Mouse (Mus musculus) c-Kit-positive CD71-positive TER-119-negative erythroid progenitor cells, embryonic 14.5 days (primary cell): ENCODE data around the gene Heatr3.

ENCODE experiments used
- DNase-seq: peaks from one replicate; pipeline ENCODE4 v3.0.0-alpha.2; 2013; ENCODE audit warnings: low read depth

Gene Heatr3

DNA sequence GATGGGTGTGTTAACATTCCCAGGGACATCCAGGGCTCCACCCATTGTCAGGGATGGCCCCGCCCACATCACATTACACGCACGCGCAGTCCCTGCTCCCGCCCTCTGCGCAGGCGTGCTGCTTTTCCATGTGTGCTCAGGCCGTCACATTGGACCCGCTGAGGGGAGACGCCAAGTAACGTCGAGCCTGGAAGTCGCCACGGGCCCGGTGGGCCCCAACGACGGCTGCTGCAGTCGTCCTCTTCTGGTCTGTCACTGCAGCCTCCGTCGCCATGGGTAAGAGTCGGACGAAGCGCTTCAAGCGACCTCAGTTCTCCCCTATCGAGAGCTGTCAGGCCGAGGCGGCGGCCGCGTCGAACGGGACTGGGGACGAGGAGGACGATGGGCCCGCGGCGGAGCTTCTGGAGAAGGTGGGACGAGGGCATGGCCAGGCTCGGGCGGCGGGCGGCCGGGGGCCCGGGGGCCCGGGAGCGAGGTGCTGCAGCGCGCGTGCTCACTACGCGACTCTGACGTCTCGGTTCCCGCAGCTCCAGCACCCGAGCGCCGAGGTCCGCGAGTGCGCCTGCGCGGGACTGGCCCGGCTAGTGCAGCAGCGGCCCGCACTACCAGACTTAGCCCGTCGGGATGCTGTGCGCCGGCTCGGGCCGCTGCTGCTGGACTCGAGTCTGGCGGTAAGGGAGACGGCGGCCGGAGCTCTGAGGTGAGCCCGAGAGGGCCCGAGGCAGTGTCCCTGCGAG lies at the start of gene Heatr3:
Gene Heatr3, plus strand, starts transcription at position 108 of the 737 bp plus-strand sequence.
- peak; percentile 82 for DNase-seq

- DNase-seq = no peak
Observed at GRCm38 (mm10) chr8:88088006-88088405, 49.6 kb upstream of the Heatr3 start.

DNA sequence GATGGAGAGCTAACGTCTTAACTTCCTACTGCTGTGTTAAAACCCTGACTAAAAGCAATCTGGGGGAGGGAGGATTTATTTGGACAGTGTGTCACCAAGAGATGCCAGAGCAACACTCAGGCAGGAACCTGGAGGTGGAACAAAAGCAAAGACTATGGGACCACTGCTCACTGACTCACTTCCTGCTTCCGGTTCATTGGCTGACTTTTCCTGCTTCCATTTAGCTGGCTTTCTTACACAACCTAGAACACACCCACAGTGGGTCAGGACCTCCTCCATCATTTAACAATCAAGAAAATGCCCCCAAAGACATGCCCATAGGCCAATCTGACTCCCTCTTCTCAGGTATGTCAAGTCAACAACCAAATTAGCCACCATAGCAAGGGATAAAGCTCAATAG lies 46.0 kb upstream of the Heatr3 start:
- DNase-seq = no peak

- DNase-seq = no peak
Observed at GRCm38 (mm10) chr8:88093367-88093766, 44.3 kb upstream of the Heatr3 start.

DNA sequence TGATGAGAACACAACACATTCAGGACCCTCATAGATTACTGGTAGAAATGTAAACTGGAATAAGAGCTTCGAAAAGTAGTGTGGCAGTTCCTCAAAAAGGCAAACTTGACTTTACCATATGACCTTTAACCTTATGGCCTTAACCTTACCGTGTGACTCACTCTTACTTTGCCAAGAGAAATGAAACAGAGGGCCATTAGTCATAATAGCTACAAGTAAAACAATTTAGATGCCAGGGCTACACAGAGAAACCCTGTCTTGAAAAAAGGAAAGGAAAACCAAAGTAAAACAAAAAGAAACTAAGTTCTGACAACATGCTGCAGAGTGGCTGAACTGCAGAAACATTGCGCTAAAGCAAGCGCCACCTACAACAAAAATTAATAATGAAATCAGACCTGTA lies 38.8 kb upstream of the Heatr3 start:
- DNase-seq = no peak

- peak; percentile 40 for DNase-seq
Observed at GRCm38 (mm10) chr8:88099526-88099925, 38.1 kb upstream of the Heatr3 start.

GRCm38 (mm10) chr8:88109241-88109640 lies 28.4 kb upstream of the Heatr3 start:
- DNase-seq = no peak

DNA sequence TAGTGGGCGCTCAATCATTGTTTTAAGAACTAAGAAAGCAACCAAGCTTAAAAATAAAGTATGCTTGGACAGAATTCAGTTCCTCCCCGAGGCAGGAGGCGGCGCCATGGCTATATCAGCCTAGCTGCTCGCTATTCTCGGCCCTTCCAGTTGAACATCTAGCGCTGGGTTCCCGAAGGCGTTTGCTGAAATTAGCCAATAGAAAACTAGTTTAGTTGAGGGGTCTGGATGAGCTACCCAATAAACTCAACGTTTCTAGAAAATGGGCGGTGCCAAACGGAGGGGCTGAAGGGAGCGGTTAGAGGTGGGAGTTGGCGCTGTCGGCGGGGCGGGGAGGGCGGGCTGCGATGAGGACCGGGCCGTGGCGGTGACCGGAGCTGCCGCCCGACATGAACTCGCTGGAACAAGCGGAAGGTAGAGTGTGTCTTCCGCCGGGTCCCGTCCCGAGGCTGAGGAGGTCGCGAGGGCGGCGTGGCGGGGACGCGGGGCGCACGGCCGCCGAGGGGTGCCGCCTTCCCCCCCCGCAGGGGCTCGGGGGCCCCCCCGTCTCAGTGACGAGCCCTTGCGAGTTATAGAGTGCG lies 19.1 kb upstream of the Heatr3 start, which contains the start of gene Cnep1r1:
Gene Cnep1r1, plus strand, starts transcription at position 314 of the 581 bp plus-strand sequence.
- DNase-seq = peak; percentile 99

DNA sequence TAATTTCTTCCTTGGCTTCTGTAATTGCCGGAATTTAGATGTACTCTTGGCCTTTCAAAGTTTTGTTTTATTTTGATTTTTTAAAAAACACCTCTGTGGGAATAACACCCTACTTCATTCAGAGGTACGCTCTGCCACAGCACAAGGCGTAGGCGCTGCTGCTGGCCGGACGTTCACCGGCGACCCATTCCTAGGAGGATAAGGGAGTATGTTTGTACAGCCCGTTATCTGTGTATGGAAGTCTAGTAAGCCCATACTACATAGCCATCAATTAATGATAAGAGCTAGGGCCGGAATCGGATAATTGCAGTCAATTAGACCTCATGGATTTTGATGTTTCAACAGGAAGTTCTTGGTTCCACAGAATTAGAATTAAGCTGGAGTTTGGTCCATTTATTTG lies 18.6 kb upstream of the Heatr3 start:
- DNase-seq = peak; percentile 33

DNA sequence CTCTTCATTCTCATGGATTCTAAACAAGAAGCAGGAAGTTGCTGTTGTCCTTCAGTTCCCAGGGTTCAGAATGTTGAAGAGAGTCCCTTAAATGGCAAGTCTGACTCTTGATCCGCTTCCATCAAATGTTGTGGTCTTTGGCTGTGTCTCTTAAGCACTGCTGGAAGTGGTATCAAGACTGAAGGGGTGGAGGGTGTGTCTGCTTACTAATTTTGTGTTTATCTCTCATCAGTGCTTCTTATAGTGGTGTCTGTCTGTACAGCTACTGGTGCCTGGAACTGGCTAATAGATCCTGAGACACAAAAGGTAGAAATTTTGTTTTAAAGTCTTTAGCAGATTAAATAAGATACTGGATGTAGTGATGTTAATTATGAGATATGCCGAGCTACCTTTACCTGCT lies 12.8 kb upstream of the Heatr3 start:
- no peak for DNase-seq

DNA sequence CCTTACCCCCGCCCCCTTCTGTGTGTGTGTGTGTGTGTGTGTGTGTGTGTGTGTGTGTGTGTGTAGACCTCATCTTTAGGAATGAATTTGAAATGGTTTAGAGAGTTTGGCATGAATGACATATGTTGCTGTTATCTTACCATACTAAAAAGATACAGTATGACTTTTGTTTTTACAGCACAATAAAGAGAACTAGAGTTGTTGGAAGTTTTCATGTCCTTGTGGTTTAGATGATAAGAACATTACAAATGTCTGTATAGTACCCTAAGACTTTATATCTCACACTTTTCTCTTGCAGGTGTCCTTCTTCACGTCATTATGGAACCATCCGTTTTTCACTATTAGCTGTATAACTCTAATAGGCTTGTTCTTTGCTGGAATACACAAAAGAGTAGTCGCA lies 8.3 kb upstream of the Heatr3 start:
- no peak for DNase-seq

DNA sequence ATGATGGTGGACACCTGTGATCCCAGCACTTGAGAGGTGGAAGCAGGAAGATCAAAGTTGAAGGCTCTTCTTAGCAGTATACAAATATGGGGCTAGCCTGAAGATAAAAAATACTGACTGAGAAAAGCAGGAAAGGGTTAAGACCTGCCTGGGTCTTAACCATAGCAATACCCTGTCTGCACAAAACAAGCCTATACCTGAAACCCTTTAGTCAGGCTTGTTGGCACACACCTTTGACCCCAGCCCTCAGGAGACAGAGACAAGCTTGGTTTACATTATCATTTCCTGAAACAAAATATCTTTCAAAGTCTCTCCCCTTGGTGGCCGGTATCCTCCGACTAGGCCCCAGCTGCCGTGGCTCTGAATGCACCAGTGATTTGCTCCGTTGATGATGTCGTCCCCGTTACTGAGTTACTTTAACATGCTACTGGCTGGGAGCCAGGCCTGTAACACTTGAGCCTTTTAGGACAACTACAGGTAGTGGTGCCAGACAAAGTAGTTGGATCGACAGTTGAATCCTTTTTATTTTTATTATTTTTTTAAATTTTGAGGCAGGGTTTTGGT lies 6.8 kb upstream of the Heatr3 start:
- DNase-seq = no peak

DNA sequence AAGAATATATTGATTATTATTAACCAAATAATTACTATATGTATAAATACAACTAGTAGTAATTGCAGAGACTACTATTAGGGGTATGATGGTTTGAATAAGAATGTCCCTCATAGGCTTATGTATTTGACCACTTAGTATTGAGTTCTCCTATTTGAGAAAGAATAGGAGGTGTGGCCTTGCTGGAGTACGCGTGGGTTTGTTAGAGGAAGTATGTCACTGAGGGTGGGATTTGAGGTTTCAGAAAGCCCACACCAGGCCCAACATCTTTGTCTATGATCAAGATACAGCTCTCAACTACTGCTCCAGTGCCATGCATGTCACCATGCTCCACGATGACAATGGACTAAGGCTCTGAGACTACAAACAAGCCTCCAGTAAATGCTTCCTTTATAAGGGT lies 1.6 kb downstream of the Heatr3 start:
- no peak for DNase-seq

DNA sequence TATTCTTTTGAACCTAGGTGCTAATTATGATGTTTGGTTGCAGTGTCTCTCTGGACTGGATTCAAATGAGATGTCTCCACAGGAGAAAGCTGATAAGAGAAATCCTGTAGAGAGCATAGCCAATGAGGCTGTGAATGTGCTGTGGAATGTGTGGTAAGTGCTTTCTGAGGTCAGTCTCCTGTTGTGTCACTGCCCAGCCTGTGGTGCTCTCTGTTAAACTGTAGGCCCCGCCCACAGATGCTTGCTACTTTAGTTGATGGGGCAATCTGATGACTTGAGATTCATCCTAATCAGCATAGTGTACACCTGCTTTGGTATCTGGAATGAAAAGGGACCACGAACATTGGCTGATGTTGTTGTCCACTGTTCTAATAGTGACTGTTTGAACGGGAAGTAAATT lies 4.0 kb downstream of the Heatr3 start:
- DNase-seq = no peak

GRCm38 (mm10) chr8:88144041-88144440 lies 6.4 kb downstream of the Heatr3 start:
- DNase-seq = no peak

GRCm38 (mm10) chr8:88150910-88151371 lies 13.3 kb downstream of the Heatr3 start:
- DNase-seq = no peak

DNA sequence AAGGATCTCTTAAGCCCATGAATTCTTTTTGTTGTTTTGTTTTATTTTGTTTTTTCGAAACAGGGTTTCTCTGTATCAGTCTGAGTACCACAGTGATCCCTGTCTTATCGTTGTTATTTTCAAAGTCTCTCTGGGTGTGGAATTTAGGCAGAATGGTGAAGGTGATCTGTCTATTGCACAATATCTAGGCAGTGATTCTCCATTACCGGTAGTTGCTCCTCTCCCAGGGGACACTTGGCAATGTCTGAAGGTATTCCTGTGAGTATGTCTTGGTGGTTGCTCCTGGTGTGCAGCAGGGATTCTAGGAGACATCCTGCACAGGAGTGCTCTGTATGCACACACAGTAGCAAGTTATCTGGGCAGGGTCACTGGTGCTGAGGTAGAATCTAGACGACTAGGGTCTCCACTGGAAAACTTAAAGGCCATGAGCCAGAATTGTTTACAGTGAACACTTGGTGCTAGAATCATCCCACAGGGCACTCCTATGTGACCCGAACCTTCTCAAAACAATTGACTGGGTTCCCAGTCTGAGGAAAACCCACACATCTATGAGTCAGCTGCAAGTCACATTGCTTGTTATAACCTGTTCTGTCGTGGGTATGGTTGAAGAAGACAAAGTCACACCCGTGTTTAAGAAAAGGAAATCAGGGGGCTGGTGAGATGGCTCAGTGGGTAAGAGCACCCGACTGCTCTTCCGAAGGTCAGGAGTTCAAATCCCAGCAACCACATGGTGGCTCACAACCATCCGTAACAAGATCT lies 22.8 kb downstream of the Heatr3 start:
- no peak for DNase-seq

DNA sequence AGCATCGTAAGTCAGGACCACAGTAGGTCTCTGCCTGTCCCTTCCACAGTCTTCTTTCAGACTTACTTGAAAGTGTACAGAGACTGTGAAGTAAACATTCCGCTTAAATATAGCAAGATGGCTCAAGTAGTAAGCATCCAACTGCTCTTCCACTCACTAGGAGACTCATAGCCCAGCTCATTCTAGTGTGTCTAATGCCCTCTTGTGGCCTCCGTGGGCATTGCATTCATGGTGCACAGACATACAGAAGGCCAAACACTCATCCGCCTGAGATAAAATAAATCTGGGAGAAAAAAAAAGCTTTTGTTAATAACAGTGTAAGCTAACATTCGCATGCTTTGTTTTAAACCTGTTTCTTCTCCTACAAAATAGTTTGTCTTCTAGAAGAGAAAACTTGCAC lies 23.8 kb downstream of the Heatr3 start:
- peak; percentile 74 for DNase-seq

- DNase-seq = no peak
Observed at GRCm38 (mm10) chr8:88175264-88175663, 37.6 kb downstream of the Heatr3 start.

DNA sequence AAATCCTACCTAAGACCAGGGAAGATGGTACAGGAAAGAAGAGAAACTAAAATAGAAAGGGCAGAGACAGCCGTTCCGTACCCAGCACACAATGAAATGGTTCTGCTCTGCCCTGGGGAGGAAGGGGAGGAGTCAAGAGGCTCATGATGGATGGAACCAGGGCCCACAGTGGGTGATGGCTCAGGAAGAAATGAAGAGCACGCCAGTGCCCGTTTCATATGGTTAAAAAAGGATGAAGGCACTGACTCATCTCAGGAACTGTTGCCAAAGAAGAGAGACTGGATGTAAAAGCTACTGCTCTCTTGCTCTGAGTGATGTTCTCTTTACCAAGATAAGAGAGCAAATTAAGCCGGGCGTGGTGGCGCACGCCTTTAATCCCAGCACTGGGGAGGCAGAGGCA lies 39.6 kb downstream of the Heatr3 start:
- DNase-seq = no peak

DNA sequence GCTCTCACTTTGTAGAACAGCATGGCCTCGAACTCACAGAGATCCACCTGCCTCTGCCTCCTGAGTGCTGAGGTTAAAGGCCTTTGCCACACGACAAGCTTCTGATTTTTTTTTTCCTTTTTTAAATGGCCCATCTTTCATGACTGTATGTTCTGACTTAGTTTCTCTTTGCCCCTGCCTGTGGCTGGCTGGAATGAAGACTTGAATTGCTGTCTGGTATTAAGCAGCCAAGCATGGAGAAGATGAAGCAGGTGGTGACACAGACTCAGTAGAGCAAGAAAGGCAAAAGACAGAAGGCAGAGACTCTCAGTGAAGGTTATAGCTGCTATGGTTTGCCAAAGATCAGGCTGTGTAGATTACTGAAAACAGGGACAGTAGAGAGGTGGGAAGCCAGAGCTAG lies 45.5 kb downstream of the Heatr3 start:
- no peak for DNase-seq

DNA sequence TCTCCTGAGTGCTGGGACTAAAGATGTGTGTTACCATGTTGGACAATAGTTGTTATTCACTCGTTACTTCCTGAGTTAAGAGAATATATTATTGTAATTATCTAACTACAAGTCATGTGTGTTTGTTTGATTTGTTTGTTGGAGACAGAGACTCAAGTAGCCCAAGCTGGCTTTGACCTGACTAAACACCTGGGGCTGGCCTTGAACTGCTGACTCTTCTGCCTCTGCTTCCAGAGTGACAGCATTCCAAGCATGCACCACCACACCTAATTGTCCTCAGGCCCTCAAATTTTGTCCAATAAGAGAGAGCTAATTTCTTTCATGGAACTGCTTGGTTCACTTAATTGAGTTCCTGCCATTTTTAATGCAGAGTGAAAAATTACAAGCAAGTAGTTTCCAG lies 47.3 kb downstream of the Heatr3 start:
- DNase-seq = no peak

DNA sequence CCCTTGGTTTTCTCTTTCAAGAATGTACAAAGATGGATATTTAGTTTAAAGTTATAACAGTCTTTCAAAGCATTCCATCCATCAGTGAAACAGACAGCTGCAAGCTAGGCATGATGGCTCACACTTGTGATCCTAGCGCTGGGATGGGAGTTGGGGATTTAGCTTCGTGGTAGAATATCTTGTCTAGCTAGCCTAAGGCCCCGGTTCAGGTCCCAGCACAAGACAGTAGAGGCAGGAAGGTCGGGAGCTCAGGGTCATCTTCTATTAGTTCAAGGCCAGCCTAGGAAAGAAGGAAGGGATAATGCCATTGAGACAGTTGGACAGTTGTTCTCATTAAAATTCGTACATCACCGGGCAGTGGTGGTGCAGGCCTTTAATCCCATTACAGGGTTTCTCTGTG lies 48.1 kb downstream of the Heatr3 start:
- DNase-seq = no peak
